Mouse (Mus musculus) kidney, embryonic 14.5 days (tissue): ENCODE results near the gene Itgb3. TPM values are rescaled to one million over a fixed set of nuclear protein-coding genes. Genes with fewer than 3 reads are reported as not detected.

ENCODE experiments used
- ATAC-seq: fragments of 200-750 bp; cut with Nextera tagmentation; 2 replicates; pipeline ENCODE4 v1.8.0; 2017; ENCODE audit warnings: moderate number of reproducible peaks, mild to moderate bottlenecking, moderate TSS enrichment, moderate library complexity; ENCODE audit not compliant: low FRiP score, low TSS enrichment
- H3K27ac ChIP-seq: fragments of 300-500 bp; sonication (generic); 2 replicates; pipeline ENCODE4 v1.5.1; 2014; ENCODE audit warnings: low read depth, mild to moderate bottlenecking, low read length, moderate library complexity, mixed read lengths
- H3K27me3 ChIP-seq: fragments of 300-500 bp; sonication (generic); 2 replicates; pipeline ENCODE4 v1.6.1; 2014; ENCODE audit warnings: mild to moderate bottlenecking, low read length; ENCODE audit not compliant: control insufficient read depth, insufficient read depth
- H3K36me3 ChIP-seq: fragments of 300-500 bp; sonication (generic); 2 replicates; pipeline ENCODE4 v1.6.1; 2014; ENCODE audit warnings: low read length, mixed read lengths; ENCODE audit not compliant: control insufficient read depth, insufficient read depth
- H3K4me1 ChIP-seq: fragments of 300-500 bp; sonication (generic); 2 replicates; pipeline ENCODE4 v1.6.1; 2014; ENCODE audit warnings: low read length, mixed read lengths; ENCODE audit not compliant: control insufficient read depth, insufficient read depth
- H3K4me2 ChIP-seq: fragments of 300-500 bp; sonication (generic); replicated peaks from 2 replicates; pipeline ENCODE4 v1.6.1; 2014; ENCODE audit warnings: low read depth, mild to moderate bottlenecking, low read length
- H3K4me3 ChIP-seq: fragments of 300-500 bp; sonication (generic); 2 replicates; pipeline ENCODE4 v1.5.1; 2014; ENCODE audit warnings: mild to moderate bottlenecking, low read length
- H3K9ac ChIP-seq: fragments of 300-500 bp; sonication (generic); 2 replicates; pipeline ENCODE4 v1.6.1; 2014; ENCODE audit warnings: low read depth, mild to moderate bottlenecking, low read length, moderate library complexity
- H3K9me3 ChIP-seq: fragments of 300-500 bp; sonication (generic); 2 replicates; pipeline ENCODE4 v1.6.1; 2016; ENCODE audit warnings: low read length; ENCODE audit not compliant: control insufficient read depth
- WGBS: fragments of 180-500 bp; shearing (Covaris S2); extraction: QIAGEN DNeasy Blood & Tissue Kit; methylation state at CpG from one replicate; pipeline ENCODE4 v1.1.7; 2014; 5-methylcytosine and 5-hydroxymethylcytosine counted together
- polyA plus RNA-seq: library from polyadenylated mRNA; unstranded; fragments of >200 nt; fragmentation: Nextera tagmentation; extraction: Ambion mirVana; gene quantifications from 2 replicates; pipeline ENCODE4 v1.2.1, GENCODE M21; 2014

The Itgb3 gene
- polyA plus RNA-seq, 1 experiment from 2014 or later: 0.85 TPM

- 0 out of 2 replicates have a peak, but pooled peaks have one; percentile 35 for ATAC-seq
- H3K4me1 ChIP-seq: no peaks in the 10 kb centered on the region
- 2% methylated on average over 8 of the region's 8 CpGs for WGBS
- H3K27me3 ChIP-seq: no peaks in the 10 kb centered on the region
- no peak overlapping the region for H3K4me3 ChIP-seq
- no peak overlapping the region for H3K4me2 ChIP-seq
- H3K27ac ChIP-seq: no peak overlapping the region
- no peaks in the 10 kb centered on the region for H3K36me3 ChIP-seq
- no peak overlapping the region for H3K9ac ChIP-seq
- 0 out of 2 replicates have a peak, but pooled peaks cover 4% of the 10 kb centered on the region for H3K9me3 ChIP-seq
Measured at GRCm38 (mm10) chr11:104590148-104590547, 17.7 kb upstream of the Itgb3 start.

GRCm38 (mm10) chr11:104592066-104592835 is 15.5 kb upstream of the Itgb3 start:
- ATAC-seq: no peak
- H3K27ac ChIP-seq: no peak overlapping the region
- H3K4me2 ChIP-seq: no peak overlapping the region
- no peak overlapping the region for H3K9ac ChIP-seq
- 64% methylated on average over 13 of the region's 13 CpGs for WGBS
- H3K9me3 ChIP-seq: 0 out of 2 replicates have a peak, but pooled peaks cover 4% of the 10 kb centered on the region
- H3K27me3 ChIP-seq: no peaks in the 10 kb centered on the region
- H3K4me1 ChIP-seq: no peaks in the 10 kb centered on the region
- H3K4me3 ChIP-seq: no peak overlapping the region
- H3K36me3 ChIP-seq: no peaks in the 10 kb centered on the region

GRCm38 (mm10) chr11:104596365-104596764 is 11.4 kb upstream of the Itgb3 start:
- H3K9ac ChIP-seq: no peak overlapping the region
- no peaks in the 10 kb centered on the region for H3K36me3 ChIP-seq
- no peaks in the 10 kb centered on the region for H3K9me3 ChIP-seq
- no peak overlapping the region for H3K4me3 ChIP-seq
- no peaks in the 10 kb centered on the region for H3K4me1 ChIP-seq
- no peaks in the 10 kb centered on the region for H3K27me3 ChIP-seq
- H3K4me2 ChIP-seq: no peak overlapping the region
- ATAC-seq: no peak
- 78% methylated on average over 10 of the region's 10 CpGs for WGBS
- no peak overlapping the region for H3K27ac ChIP-seq

- no peaks in the 10 kb centered on the region for H3K4me1 ChIP-seq
- no peaks in the 10 kb centered on the region for H3K27me3 ChIP-seq
- ATAC-seq: 0 out of 2 replicates have a peak, but pooled peaks have one; percentile 52
- H3K4me2 ChIP-seq: no peak overlapping the region
- H3K9ac ChIP-seq: no peak overlapping the region
- 66% methylated on average over 13 of the region's 13 CpGs for WGBS
- 0 out of 2 replicates have a peak overlapping the region, but pooled peaks have one; percentile 8 for H3K27ac ChIP-seq
- H3K36me3 ChIP-seq: no peaks in the 10 kb centered on the region
- H3K4me3 ChIP-seq: no peak overlapping the region
- H3K9me3 ChIP-seq: no peaks in the 10 kb centered on the region
Measured at GRCm38 (mm10) chr11:104599265-104599945, 8.4 kb upstream of the Itgb3 start.

- H3K4me2 ChIP-seq: no peak overlapping the region
- no peak for ATAC-seq
- WGBS: 60% methylated on average over 4 of the region's 4 CpGs
Measured at GRCm38 (mm10) chr11:104600675-104601074, 7.1 kb upstream of the Itgb3 start.

GRCm38 (mm10) chr11:104604192-104604591 is 3.6 kb upstream of the Itgb3 start:
- H3K4me3 ChIP-seq: no peak overlapping the region
- no peaks in the 10 kb centered on the region for H3K9me3 ChIP-seq
- H3K4me1 ChIP-seq: 0 out of 2 replicates have a peak, but pooled peaks cover 8% of the 10 kb centered on the region
- 48% methylated on average over 6 of the region's 6 CpGs for WGBS
- H3K4me2 ChIP-seq: no peak overlapping the region
- H3K27me3 ChIP-seq: 0 out of 2 replicates have a peak, but pooled peaks cover 5% of the 10 kb centered on the region
- ATAC-seq: no peak
- no peak overlapping the region for H3K27ac ChIP-seq
- H3K9ac ChIP-seq: no peak overlapping the region
- H3K36me3 ChIP-seq: no peaks in the 10 kb centered on the region

More at GRCm38 (mm10) chr11:104600675-104601074, 7.1 kb upstream of the Itgb3 start:
- Histone ChIP-seq H3K9ac (no peak overlapping the region), H3K36me3 (no peaks in the 10 kb centered on the region), H3K27ac (no peak overlapping the region), H3K4me1 (no peaks in the 10 kb centered on the region), H3K4me3 (no peak overlapping the region), H3K27me3 (no peaks in the 10 kb centered on the region), H3K9me3 (no peaks in the 10 kb centered on the region)

- ATAC-seq: no peak
- Histone ChIP-seq H3K36me3 (no peaks in the 10 kb centered on the region), H3K9ac (peak overlapping the region; percentile 50), H3K9me3 (no peaks in the 10 kb centered on the region), H3K4me2 (peak overlapping the region; percentile 92), H3K27me3 (0 out of 2 replicates have a peak, but pooled peaks cover 5% of the 10 kb centered on the region), H3K27ac (no peak overlapping the region), H3K4me3 (peak overlapping the region; percentile 55), H3K4me1 (0 out of 2 replicates have a peak, but pooled peaks cover 8% of the 10 kb centered on the region)
- 3% methylated on average over 23 of the region's 23 CpGs for WGBS
Measured at GRCm38 (mm10) chr11:104608249-104608920, 585 bp downstream of the Itgb3 start.

GRCm38 (mm10) chr11:104609033-104609684 is 1.4 kb downstream of the Itgb3 start:
- WGBS: 77% methylated on average over 6 of the region's 6 CpGs
- H3K9ac ChIP-seq: no peak overlapping the region
- no peak for ATAC-seq
- H3K36me3 ChIP-seq: no peaks in the 10 kb centered on the region
- H3K4me1 ChIP-seq: 0 out of 2 replicates have a peak, but pooled peaks cover 8% of the 10 kb centered on the region
- no peak overlapping the region for H3K4me2 ChIP-seq
- H3K9me3 ChIP-seq: no peaks in the 10 kb centered on the region
- H3K27ac ChIP-seq: no peak overlapping the region
- no peak overlapping the region for H3K4me3 ChIP-seq
- H3K27me3 ChIP-seq: 0 out of 2 replicates have a peak, but pooled peaks cover 5% of the 10 kb centered on the region
